Mouse (Mus musculus) olfactory bulb, adult 2 months (tissue): ENCODE measurements at regions not wholly inside any gene's neighbourhood (a gene's known extent, or its start where the extent isn't known, plus 50 kb on each side); places are given as distances from the start of the nearest gene placed in this dataset.
"Not testable (repeated sequence)": the region's sequence is repeated elsewhere in the genome, so short reads cannot be mapped to it uniquely, and the experiment has no call there.

ENCODE experiments used
- CTCF ChIP-seq: fragments of 200-500 bp; IDR thresholded peaks from 2 replicates; pipeline ENCODE4 v1.5.1; 2012; ENCODE audit warnings: low read depth, mild to moderate bottlenecking, low read length, moderate library complexity; ENCODE audit not compliant: insufficient read depth
- POLR2A ChIP-seq: fragments of 200-500 bp; IDR thresholded peaks from 2 replicates; pipeline ENCODE4 v1.6.1; 2012; ENCODE audit warnings: mild to moderate bottlenecking, low read depth, low read length, moderate library complexity; ENCODE audit not compliant: insufficient read depth

- not testable (repeated sequence) for TF ChIP-seq POLR2A, CTCF
These were observed 101.3 kb upstream of the Syn3 start for GRCm38 (mm10) chr10:86599991-86600390.
